Mouse (Mus musculus) layer of hippocampus, adult 18-20 months (tissue): ENCODE measurements at regions not wholly inside any gene's neighbourhood (a gene's known extent, or its start where the extent isn't known, plus 50 kb on each side); places are given as distances from the start of the nearest gene placed in this dataset.
"Not testable (repeated sequence)": the region's sequence is repeated elsewhere in the genome, so short reads cannot be mapped to it uniquely, and the experiment has no call there.

Experiments
- DNase-seq, 2 experiments: peaks; one replicate each; pipeline ENCODE4 v3.0.0; 2022; ENCODE audit warnings: low spot score in 2 of 2

- no peak for DNase-seq
Observed at GRCm38 (mm10) chr9:31654213-31654612, 190.0 kb upstream of the Tmem45b start.

GRCm38 (mm10) chr9:31653788-31654187, 189.5 kb upstream of the Tmem45b start:
- DNase-seq, result no peak

- DNase-seq, result no peak
Observed at GRCm38 (mm10) chr9:31650362-31651130, 186.3 kb upstream of the Tmem45b start.

DNA sequence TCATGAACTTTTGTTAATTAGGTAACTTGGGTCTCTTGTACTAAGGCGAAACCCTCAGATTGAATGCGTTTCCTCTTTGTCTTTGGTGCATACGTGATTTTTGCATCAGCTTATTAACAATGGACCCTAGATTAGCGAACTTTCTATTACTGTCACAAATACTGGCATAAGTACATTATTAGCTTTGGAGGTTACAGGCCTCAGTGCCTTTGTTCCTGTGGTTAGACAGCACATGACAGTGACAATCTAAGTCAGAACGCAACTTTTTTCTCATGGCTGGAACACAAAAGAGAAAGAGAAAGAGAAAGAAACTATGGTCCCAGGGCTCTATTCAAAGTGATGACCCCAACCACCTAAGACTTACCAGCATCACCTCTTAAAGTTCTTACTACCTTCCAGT, 184.8 kb upstream of the Tmem45b start:
- DNase-seq, result no peak

DNA sequence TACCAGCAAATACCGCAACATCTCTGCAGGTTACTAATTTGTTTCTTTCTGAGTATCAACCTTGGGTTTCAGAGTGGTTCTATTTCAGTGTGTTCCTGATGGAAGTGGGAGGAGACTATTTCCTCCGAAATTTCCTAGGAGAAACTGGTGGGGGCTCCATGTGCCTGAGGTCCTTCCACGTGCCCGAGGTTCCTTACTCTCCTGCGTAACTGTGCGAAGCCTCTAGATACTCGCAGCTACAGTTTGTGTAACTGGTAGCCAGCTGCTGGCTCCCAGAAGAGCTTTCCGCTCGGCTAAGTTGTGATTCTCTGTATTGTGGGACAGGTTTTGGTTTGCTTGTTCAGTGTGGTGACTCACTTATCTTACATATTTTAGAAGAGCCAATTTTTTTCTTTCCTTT, 184.3 kb upstream of the Tmem45b start:
- DNase-seq, result no peak

GRCm38 (mm10) chr9:31645114-31645513, 180.9 kb upstream of the Tmem45b start:
- DNase-seq, result no peak

- DNase-seq, result no peak
Observed at GRCm38 (mm10) chr9:31644106-31644505, 179.8 kb upstream of the Tmem45b start.

DNA sequence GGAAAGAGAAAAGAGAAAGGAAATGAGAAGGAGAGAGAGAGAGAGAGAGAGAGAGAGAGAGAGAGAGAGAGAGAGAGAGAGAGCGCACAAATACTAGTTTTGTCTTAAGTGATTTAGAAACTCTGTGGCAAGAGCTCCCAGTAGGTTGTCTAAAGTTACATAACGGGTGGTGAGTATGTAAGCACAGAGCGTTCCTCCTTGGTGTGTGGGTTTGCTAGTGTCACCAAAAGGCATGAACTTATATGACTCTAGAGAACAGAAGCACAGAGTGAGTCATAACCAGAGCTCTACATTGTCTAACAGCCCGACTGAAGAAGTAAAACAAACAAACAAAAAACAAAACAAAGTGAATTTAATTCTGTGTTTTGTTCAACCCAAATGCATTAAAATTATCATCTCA, 177.9 kb upstream of the Tmem45b start:
- no peak for DNase-seq

DNA sequence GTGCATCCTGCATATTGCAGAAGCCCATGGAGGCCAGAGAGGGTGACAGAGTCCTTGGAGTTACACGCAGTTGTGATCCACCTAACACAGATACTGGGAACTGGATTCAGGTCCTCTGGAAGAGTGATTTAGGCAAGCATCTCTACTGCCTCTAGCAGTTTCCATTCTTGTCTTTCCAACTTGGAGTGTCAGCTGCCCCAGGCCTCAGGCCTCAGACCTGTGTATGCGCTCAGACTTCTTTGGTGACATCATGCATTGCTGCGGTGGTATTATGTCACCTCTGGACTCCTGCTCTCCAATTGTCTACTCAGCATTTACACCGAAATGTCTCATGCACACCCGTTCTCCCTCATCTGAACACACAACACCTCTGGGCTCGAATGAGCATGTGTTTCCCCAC, 164.0 kb upstream of the Tmem45b start:
- no peak for DNase-seq

- DNase-seq, result not testable (repeated sequence)
Observed at GRCm38 (mm10) chr9:31621553-31621952, 157.3 kb upstream of the Tmem45b start.

- DNase-seq, result no peak
Observed at GRCm38 (mm10) chr9:31619344-31619743, 155.1 kb upstream of the Tmem45b start.

- DNase-seq, result no peak
Observed at GRCm38 (mm10) chr9:31614250-31614945, 150.1 kb upstream of the Tmem45b start.

GRCm38 (mm10) chr9:31611036-31611695, 146.9 kb upstream of the Tmem45b start:
- no peak for DNase-seq

DNA sequence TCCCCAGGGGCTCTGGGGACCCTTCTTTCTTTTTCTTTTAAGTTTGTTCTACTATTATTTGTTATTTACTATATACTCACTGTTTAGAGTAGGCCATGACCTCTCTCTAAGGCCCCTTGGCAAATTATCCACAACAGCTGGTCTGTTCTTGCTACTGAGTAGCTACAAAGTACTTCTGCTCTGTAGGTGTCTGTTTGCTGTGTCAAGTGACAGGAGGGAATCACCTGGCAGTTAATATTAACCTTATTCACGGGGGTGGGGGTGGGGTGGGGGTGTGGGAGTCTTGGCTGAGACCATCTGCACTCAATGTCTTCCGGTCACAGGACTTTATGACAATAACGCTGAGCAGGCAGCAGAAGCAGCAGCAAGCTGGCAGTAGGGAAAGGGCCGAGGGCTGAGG, 146.4 kb upstream of the Tmem45b start:
- no peak for DNase-seq

DNA sequence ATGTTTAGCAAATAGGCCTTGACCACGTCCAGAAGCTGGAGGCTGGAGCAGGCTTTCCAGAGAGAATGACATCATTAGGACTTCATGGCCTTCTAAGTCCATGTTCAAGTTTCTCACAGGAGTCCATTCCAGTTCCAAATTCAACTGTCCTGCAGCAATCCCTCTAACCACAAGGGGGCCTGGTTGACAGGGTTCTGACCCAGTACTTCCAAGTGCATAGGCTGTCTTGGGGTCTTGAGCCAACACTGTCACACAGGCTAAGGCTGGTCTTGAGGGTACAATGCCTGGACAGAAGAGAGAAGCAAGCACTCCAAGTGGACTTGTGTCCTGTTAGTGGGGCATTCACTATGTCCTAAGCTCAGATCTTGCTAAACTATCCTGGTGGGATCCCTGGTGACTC, 145.9 kb upstream of the Tmem45b start:
- peak in 1 of 2 experiments; percentile 16 for DNase-seq

DNA sequence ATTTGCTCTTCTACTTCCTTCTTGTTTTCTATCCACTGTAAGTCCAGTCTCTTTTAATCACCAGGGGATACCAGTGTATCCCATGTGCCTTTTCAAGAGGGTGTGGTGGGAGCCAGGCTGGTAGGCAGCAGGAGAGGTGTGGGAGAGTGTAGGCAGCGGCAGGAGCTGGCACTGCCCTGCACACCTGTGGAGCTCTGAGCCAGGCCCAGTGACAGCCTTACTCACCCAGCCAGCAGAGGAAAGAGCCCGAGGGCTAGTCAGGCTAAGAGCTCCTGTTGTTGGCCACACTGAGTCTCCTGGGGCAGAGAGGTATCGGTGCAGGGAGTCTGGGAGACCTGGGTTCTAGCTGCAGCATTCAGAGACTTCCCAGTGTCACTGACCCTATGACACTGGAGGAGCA, 145.5 kb upstream of the Tmem45b start:
- DNase-seq, result no peak

GRCm38 (mm10) chr9:31608084-31608870, 144.0 kb upstream of the Tmem45b start:
- DNase-seq, result no peak

GRCm38 (mm10) chr9:31606936-31607335, 142.7 kb upstream of the Tmem45b start:
- DNase-seq, result no peak

DNA sequence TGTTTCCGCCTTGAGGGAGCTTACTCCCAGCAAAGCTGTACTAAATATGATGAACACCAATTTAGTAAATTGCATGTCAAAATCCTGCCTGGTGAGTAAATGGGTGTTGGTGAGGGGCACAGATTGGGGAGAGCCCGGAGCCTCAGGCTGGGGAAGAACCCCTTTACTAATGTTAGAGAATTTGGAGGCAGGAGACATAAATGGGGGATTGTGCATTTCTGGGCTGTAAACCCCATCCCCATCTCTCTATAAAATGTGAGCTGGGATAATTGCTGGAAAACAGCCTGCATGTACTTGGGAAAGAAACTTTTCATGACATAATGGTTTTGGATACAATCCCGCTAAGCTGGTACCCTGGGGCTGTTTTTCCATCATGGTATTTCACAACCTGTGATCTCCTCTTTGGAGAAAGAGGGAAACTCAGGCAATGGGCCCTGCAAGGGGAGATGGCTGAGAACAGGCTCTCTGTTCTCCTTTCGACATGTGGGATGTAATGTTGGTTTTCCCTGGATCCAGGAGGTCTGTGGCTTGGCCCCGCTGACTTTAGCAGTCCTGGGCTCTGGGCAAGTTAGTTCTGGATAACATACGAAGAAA, 140.3 kb upstream of the Tmem45b start:
- DNase-seq, result no peak

- no peak for DNase-seq
Observed at GRCm38 (mm10) chr9:31602707-31603106, 138.4 kb upstream of the Tmem45b start.

DNA sequence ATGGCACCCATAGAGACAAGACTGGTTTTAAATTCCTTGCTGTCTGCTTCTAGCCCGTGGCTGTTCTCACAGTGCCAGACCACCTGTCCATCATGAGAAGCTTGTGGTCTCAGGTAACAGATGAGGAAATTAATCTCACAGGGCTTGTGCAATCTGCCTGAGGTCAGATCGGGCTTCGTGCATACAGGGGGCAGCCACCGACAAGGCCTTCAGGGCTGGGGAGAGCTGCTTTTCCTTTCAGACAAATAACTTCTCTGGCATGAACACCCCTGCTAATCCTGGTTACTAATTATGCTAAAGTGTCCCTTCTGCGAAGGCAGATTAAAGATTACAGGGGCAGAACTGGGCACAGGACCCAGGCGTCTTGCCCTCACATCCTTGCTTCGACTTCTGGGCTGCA, 130.8 kb upstream of the Tmem45b start:
- no peak for DNase-seq
